Mouse (Mus musculus) liver, embryonic 16.5 days (tissue): Measurements from ENCODE around the gene Tnr. TPM values are rescaled to one million over a fixed set of nuclear protein-coding genes. Genes with fewer than 3 reads are reported as not detected.

ENCODE experiments used
- ATAC-seq: fragments of 200-750 bp; cut with Nextera tagmentation; 2 replicates; pipeline ENCODE4 v1.8.0; 2017; ENCODE audit warnings: low read depth, mild to moderate bottlenecking, moderate number of reproducible peaks, moderate library complexity
- H3K27ac ChIP-seq: fragments of 300-500 bp; sonication (generic); 2 replicates; pipeline ENCODE4 v1.5.1; 2014; ENCODE audit warnings: mild to moderate bottlenecking, low read length
- H3K27me3 ChIP-seq: fragments of 300-500 bp; sonication (generic); 2 replicates; pipeline ENCODE4 v1.6.1; 2014; ENCODE audit warnings: low read depth, low read length, mixed read lengths; ENCODE audit not compliant: control insufficient read depth, insufficient read depth
- H3K36me3 ChIP-seq: fragments of 300-500 bp; sonication (generic); 2 replicates; pipeline ENCODE4 v1.6.1; 2014; ENCODE audit warnings: mild to moderate bottlenecking; ENCODE audit not compliant: control insufficient read depth, insufficient read depth
- H3K4me1 ChIP-seq: fragments of 300-500 bp; sonication (generic); 2 replicates; pipeline ENCODE4 v1.6.1; 2014; ENCODE audit warnings: low read depth, low read length, mixed read lengths; ENCODE audit not compliant: control insufficient read depth
- H3K4me2 ChIP-seq: fragments of 300-500 bp; sonication (generic); 2 replicates; pipeline ENCODE4 v1.6.1; 2014; ENCODE audit warnings: low read depth, low read length, mixed read lengths
- H3K4me3 ChIP-seq: fragments of 300-500 bp; sonication (generic); 2 replicates; pipeline ENCODE4 v1.5.1; 2014; ENCODE audit warnings: low read depth, mild to moderate bottlenecking, low read length
- H3K9ac ChIP-seq: fragments of 300-500 bp; sonication (generic); 2 replicates; pipeline ENCODE4 v1.6.1; 2014; ENCODE audit warnings: low read depth, low read length
- H3K9me3 ChIP-seq: fragments of 300-500 bp; sonication (generic); replicated peaks from 2 replicates; pipeline ENCODE4 v1.6.1; 2016; ENCODE audit warnings: low read length; ENCODE audit not compliant: control insufficient read depth
- WGBS: fragments of 180-500 bp; shearing (Covaris S2); extraction: QIAGEN DNeasy Blood & Tissue Kit; methylation state at CpG from one replicate; pipeline ENCODE4 v1.1.7; 2014; ENCODE audit not compliant: insufficient replicate concordance; 5-methylcytosine and 5-hydroxymethylcytosine counted together
- polyA plus RNA-seq: library from polyadenylated mRNA; unstranded; fragments of >200 nt; fragmentation: Nextera tagmentation; extraction: Ambion mirVana; gene quantifications from 2 replicates; pipeline ENCODE4 v1.2.1, GENCODE M21; 2015

The Tnr gene
- polyA plus RNA-seq, 1 experiment from 2014 or later: 0.02 TPM

DNA sequence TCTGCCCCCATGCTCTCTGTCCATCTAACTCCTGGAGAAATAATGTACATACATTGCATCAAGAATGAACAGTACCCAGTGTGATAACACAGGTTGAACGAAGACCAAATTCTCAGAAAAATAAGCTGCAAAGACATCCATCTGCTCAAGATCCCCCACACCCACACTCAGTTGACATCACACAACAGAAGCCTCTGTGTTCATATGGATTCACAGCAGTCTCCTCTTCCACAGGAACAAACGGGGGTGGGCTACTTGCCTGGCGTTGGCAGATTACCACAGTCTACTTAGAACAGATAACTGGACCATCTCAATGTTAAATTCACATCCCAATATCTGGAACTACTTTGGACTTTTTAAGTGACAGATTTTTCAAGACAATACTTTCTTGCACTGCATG is 349.3 kb downstream of the Tnr start:
- H3K27me3 ChIP-seq: no peaks in the 10 kb centered on the region
- H3K36me3 ChIP-seq: no peaks in the 10 kb centered on the region
- 60% methylated on average over 3 of the region's 3 CpGs for WGBS
- H3K4me3 ChIP-seq: no peak overlapping the region
- H3K9ac ChIP-seq: no peak overlapping the region
- no peaks in the 10 kb centered on the region for H3K9me3 ChIP-seq
- H3K4me2 ChIP-seq: no peak overlapping the region
- no peak for ATAC-seq
- H3K27ac ChIP-seq: no peak overlapping the region
- no peaks in the 10 kb centered on the region for H3K4me1 ChIP-seq

DNA sequence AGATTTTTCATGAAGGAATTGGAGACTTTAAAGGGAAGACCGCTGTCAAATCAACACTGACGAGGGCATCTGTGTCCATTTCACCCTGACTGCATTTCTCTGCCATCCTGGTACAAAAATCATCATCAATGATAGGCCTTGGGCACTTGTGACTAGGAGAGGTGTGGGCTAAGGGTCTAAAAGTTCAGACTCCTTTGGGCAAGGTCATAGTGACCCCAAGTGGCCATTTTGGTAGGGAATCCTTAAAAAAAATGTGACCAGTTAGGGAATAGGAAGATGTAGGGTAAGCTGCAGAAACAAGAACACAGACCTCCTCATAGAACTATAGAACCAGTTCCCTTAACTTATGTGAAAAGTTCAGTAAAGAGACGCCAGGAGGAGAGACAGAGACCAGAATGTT is 355.1 kb downstream of the Tnr start:
- Histone ChIP-seq H3K27me3 (no peaks in the 10 kb centered on the region), H3K36me3 (no peaks in the 10 kb centered on the region)

DNA sequence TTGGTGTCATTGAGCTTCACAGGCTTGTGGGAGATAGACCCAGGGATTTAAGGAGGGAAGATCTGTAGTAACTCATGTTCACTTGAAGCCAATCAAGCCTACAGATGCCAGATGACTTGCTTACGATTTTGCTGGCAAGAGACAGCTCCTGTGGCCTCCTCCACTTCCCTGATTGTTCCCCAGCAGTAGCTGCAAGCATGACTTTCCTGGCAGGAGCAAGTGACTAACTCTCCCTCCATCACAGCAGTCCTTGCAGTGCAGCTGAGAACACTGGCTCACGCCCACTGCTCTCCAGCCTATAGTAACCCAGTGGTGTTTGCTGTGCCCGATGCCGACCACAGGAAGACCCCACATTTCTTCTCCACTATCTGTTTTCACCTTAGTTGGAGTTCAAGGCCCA is 356.3 kb downstream of the Tnr start:
- H3K4me2 ChIP-seq: no peak overlapping the region
- no peaks in the 10 kb centered on the region for H3K4me1 ChIP-seq
- no peak overlapping the region for H3K9ac ChIP-seq
- no peaks in the 10 kb centered on the region for H3K27me3 ChIP-seq
- H3K9me3 ChIP-seq: no peaks in the 10 kb centered on the region
- 46% methylated on average over 4 of the region's 4 CpGs for WGBS
- no peaks in the 10 kb centered on the region for H3K36me3 ChIP-seq
- H3K4me3 ChIP-seq: no peak overlapping the region
- no peak overlapping the region for H3K27ac ChIP-seq
- ATAC-seq: no peak

More for the DNA sequence above, 355.1 kb downstream of the Tnr start:
- Histone ChIP-seq H3K9ac (no peak overlapping the region), H3K4me2 (no peak overlapping the region), H3K4me1 (no peaks in the 10 kb centered on the region), H3K27ac (no peak overlapping the region), H3K4me3 (no peak overlapping the region), H3K9me3 (no peaks in the 10 kb centered on the region)
- ATAC-seq: no peak
- WGBS: 35% methylated on average over 3 of the region's 3 CpGs

DNA sequence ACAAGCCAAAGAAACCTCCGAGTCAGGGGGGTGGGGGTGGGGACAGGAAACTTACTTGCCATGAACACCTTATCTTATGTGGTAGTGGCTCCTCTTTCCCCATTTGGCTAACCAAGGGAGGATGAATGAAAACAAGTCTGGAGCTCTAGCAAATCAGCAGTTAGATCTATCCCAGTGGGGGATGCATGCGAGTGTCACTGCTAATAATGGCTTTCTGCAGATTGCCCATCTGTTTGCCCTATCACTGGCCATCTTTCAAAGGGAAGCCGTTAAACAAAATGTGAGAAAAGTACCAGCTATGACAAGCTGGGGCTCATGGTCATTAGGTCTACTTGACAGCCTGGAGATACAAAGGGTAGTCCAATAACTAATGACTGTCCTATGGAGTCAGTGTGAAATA is 361.9 kb downstream of the Tnr start:
- ATAC-seq: no peak
- Histone ChIP-seq H3K4me3 (no peak overlapping the region), H3K27ac (no peak overlapping the region), H3K36me3 (no peaks in the 10 kb centered on the region), H3K9me3 (no peaks in the 10 kb centered on the region), H3K9ac (no peak overlapping the region), H3K4me1 (no peaks in the 10 kb centered on the region), H3K4me2 (no peak overlapping the region), H3K27me3 (no peaks in the 10 kb centered on the region)
- 19% methylated on average over 3 of the region's 3 CpGs for WGBS

DNA sequence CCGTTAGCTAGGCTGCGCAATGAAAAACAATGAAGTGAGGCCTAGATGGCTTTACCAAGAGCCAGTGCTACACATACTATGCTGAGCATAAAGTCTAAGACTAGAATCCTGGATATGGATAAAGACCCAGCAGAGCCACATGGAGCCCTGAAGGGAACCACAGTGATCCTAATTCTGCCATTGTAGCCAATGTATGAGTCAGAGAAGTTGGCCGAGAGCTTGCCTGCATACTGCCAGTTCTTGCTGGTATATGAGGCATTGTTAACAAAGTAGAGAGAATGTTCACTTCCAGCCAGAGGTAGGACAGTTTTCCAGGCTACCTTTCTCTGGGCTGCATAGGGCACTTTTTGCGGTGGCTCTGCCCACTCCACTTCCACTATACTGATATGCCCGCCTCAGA is 365.0 kb downstream of the Tnr start:
- WGBS: 78% methylated on average over 5 of the region's 5 CpGs

DNA sequence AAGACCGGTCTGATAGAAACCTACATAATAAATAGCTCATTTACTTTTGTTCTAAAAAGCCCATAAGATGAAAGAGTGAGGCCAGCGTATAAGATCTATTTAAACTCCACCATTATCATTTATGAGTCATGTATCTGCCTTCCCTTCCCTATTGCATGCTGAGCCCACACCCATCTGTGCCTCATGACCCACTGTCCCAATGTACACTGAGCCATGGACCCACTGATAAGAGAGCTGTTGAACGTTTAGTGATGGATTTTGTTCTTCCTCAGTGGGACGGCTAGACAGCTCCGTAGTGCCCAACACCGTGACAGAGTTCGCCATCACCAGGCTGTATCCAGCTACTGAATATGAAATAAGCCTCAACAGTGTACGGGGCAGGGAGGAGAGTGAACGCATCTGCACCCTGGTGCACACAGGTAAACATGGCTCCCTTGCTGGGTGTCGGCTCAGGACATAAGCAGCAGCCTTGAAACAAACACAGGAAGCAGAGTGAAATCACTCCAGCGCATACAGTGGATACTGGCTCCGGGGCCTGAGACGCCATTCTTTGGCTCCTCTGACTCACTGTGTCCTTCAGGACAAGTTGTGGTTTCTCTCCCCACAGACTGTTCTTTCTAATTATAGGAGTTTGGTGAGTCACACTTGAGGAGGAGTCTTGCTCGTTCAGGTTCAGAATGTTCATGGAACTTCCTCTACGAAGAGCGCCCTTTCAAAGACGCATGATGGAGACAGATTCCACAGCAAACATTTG is 365.6 kb downstream of the Tnr start:
- H3K27me3 ChIP-seq: no peaks in the 10 kb centered on the region
- H3K4me3 ChIP-seq: no peak overlapping the region
- ATAC-seq: no peak
- no peaks in the 10 kb centered on the region for H3K4me1 ChIP-seq
- no peak overlapping the region for H3K4me2 ChIP-seq
- no peaks in the 10 kb centered on the region for H3K9me3 ChIP-seq
- H3K36me3 ChIP-seq: no peaks in the 10 kb centered on the region
- H3K27ac ChIP-seq: no peak overlapping the region
- H3K9ac ChIP-seq: no peak overlapping the region
- 39% methylated on average over 17 of the region's 17 CpGs for WGBS

More for the DNA sequence above, 365.0 kb downstream of the Tnr start:
- no peak overlapping the region for H3K4me3 ChIP-seq
- no peak for ATAC-seq
- H3K4me1 ChIP-seq: no peaks in the 10 kb centered on the region
- H3K27ac ChIP-seq: no peak overlapping the region
- no peaks in the 10 kb centered on the region for H3K27me3 ChIP-seq
- H3K9me3 ChIP-seq: no peaks in the 10 kb centered on the region
- H3K36me3 ChIP-seq: no peaks in the 10 kb centered on the region
- H3K4me2 ChIP-seq: no peak overlapping the region
- H3K9ac ChIP-seq: no peak overlapping the region

DNA sequence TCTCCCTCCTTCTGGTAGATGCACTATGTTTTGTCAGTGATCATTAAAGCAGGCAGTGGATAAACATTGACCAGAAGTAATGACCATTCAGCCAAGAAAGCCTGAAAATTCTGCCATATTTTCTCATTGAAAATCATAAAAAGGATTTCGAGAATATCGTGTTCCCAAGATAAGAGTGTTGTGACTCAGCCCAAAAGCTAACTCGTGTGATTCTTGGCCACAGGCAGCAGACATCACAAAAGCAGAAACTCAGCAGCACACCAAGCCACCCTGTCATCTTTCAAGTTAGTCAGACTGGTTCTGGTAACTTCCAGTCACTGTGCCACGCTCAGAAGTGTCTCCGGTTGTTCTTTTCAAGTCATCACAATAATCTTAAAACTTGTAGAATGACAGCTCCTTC is 367.0 kb downstream of the Tnr start:
- H3K9ac ChIP-seq: no peak overlapping the region
- no peak for ATAC-seq
- 60% methylated on average over 5 of the region's 5 CpGs for WGBS
- no peak overlapping the region for H3K4me2 ChIP-seq
- no peak overlapping the region for H3K27ac ChIP-seq
- no peaks in the 10 kb centered on the region for H3K9me3 ChIP-seq
- H3K36me3 ChIP-seq: no peaks in the 10 kb centered on the region
- no peaks in the 10 kb centered on the region for H3K27me3 ChIP-seq
- H3K4me3 ChIP-seq: no peak overlapping the region
- no peaks in the 10 kb centered on the region for H3K4me1 ChIP-seq

DNA sequence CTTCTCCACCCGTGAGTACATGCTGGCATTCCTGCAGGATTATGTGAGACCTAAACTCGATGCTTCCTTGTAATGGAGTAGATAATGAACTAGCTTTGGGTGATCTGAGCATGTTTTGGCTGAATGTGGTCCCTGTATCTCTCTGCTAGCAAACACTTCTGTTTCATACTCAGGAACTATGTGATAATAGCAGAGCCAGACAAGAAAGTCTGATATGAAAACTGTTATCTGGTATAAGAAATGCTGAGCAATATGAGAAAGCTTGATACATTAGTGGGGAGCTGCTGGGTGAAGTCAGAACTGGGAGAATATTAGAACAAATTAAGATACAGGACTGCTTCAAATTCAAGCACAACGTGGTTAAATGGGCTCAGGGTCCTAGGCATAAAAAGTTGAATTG is 371.5 kb downstream of the Tnr start:
- Histone ChIP-seq H3K9ac (no peak overlapping the region), H3K36me3 (no peaks in the 10 kb centered on the region), H3K27me3 (no peaks in the 10 kb centered on the region), H3K4me1 (no peaks in the 10 kb centered on the region), H3K4me2 (no peak overlapping the region), H3K9me3 (no peaks in the 10 kb centered on the region), H3K27ac (no peak overlapping the region), H3K4me3 (no peak overlapping the region)
- ATAC-seq: peak; percentile 55
- 35% methylated on average over 3 of the region's 3 CpGs for WGBS

DNA sequence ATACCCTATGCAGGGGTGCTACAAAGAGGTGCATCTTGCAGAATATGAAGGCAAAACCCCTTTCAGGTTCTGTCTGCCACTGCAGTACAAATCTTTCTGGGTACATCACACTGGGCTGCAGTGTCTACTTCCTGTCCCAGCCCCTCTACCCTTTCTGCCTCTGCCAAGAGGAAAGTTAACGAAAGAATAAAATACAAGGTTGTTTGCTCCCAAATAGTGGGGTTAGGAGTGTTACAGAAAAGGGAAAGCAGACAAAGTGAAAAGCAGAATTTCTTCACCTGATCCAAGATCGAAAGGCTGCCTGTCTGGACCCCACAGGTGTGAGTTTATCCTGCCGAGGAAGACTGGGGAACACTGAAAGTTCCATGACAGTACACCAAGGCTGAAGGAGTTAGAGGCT is 376.4 kb downstream of the Tnr start:
- no peaks in the 10 kb centered on the region for H3K9me3 ChIP-seq
- H3K27me3 ChIP-seq: no peaks in the 10 kb centered on the region
- ATAC-seq: no peak
- H3K4me3 ChIP-seq: no peak overlapping the region
- no peaks in the 10 kb centered on the region for H3K36me3 ChIP-seq
- H3K9ac ChIP-seq: no peak overlapping the region
- no peak overlapping the region for H3K27ac ChIP-seq
- no peak overlapping the region for H3K4me2 ChIP-seq
- no peaks in the 10 kb centered on the region for H3K4me1 ChIP-seq
- WGBS: 53% methylated on average over 3 of the region's 3 CpGs
